Mouse (Mus musculus): Measurements from ENCODE around the gene Slc13a2. TPM values are rescaled to one million over a fixed set of nuclear protein-coding genes. Genes with fewer than 3 reads are reported as not detected.

Slc13a2 gene
- polyA plus RNA-seq, 2 experiments from 2014 or later: not detected

- ATAC-seq: no peak
These were observed 72.3 kb downstream of the Slc13a2 start for GRCm38 (mm10) chr11:78349441-78350358.

- no peak for ATAC-seq
These were observed 73.5 kb downstream of the Slc13a2 start for GRCm38 (mm10) chr11:78348474-78348873.

- no peak for ATAC-seq
These were observed 74.1 kb downstream of the Slc13a2 start for GRCm38 (mm10) chr11:78347908-78348307.

Other genes starting within 250 kb of the Slc13a2 start
- gene Nek8, start 245.5 kb downstream of the Slc13a2 start, polyA plus RNA-seq (2017; shearing (Covaris generic)): 10 to 100 TPM in 1 of 2 experiments, 1 to 10 TPM in 1; 9.4 to 13.2 TPM
- gene Tlcd1, start 245.5 kb downstream of the Slc13a2 start, polyA plus RNA-seq (2017; shearing (Covaris generic)): 1 to 10 TPM; 2.3 to 4.3 TPM
- gene Rpl23a, start 238.6 kb downstream of the Slc13a2 start, polyA plus RNA-seq (2017; shearing (Covaris generic)): 1,000 to 10,000 TPM; 3,988 to 4,036 TPM
- gene Rab34, start 233.8 kb downstream of the Slc13a2 start, polyA plus RNA-seq (2017; shearing (Covaris generic)): not detected
- gene Proca1, start 228.8 kb downstream of the Slc13a2 start, polyA plus RNA-seq (2017; shearing (Covaris generic)): 1 to 10 TPM in 1 of 2 experiments, under 1 TPM in 1; 0.49 to 2.5 TPM
- gene Sdf2, start 176.5 kb downstream of the Slc13a2 start, polyA plus RNA-seq (2017; shearing (Covaris generic)): 100 to 1,000 TPM; 102 to 108 TPM
- gene Supt6, start 176.2 kb downstream of the Slc13a2 start, polyA plus RNA-seq (2017; shearing (Covaris generic)): 10 to 100 TPM; 14.4 to 18.0 TPM
- gene 2610507B11Rik, start 160.5 kb downstream of the Slc13a2 start, polyA plus RNA-seq (2017; shearing (Covaris generic)): 10 to 100 TPM; 21.1 to 38.7 TPM
- gene BC030499, start 131.4 kb downstream of the Slc13a2 start, polyA plus RNA-seq (2017; shearing (Covaris generic)): 1 to 10 TPM in 1 of 2 experiments, under 1 TPM in 1; 0.65 to 1.2 TPM
- 1 to 10 TPM; 7.3 to 7.4 TPM for gene Spag5, start 120.7 kb downstream of the Slc13a2 start, polyA plus RNA-seq (2017; shearing (Covaris generic))
- 1 to 10 TPM; 5.6 to 8.6 TPM for gene Aldoc, start 99.2 kb downstream of the Slc13a2 start, polyA plus RNA-seq (2017; shearing (Covaris generic))
- 10 to 100 TPM; 43.6 to 66.6 TPM for gene Pigs, start 93.8 kb downstream of the Slc13a2 start, polyA plus RNA-seq (2017; shearing (Covaris generic))
- 10 to 100 TPM; 17.0 to 17.6 TPM for gene Unc119, start 78.7 kb downstream of the Slc13a2 start, polyA plus RNA-seq (2017; shearing (Covaris generic))
- not detected for gene Foxn1, start 35.7 kb downstream of the Slc13a2 start, polyA plus RNA-seq (2017; shearing (Covaris generic))
- gene Slc46a1, start 43.5 kb upstream of the Slc13a2 start, polyA plus RNA-seq (2017; shearing (Covaris generic)): 1 to 10 TPM; 1.0 to 1.4 TPM
- 1 to 10 TPM; 1.0 to 1.7 TPM for gene Sarm1, start 75.5 kb upstream of the Slc13a2 start, polyA plus RNA-seq (2017; shearing (Covaris generic))
- gene Vtn, start 76.9 kb upstream of the Slc13a2 start, polyA plus RNA-seq (2017; shearing (Covaris generic)): not detected
- gene Sebox, start 81.2 kb upstream of the Slc13a2 start, polyA plus RNA-seq (2017; shearing (Covaris generic)): not detected
- gene Tmem199, start 90.0 kb upstream of the Slc13a2 start, polyA plus RNA-seq (2017; shearing (Covaris generic)): 10 to 100 TPM; 47.9 to 58.6 TPM
- gene Poldip2, start 90.0 kb upstream of the Slc13a2 start, polyA plus RNA-seq (2017; shearing (Covaris generic)): 10 to 100 TPM; 11.2 to 12.9 TPM
- gene Tnfaip1, start 114.1 kb upstream of the Slc13a2 start, polyA plus RNA-seq (2017; shearing (Covaris generic)): 10 to 100 TPM; 12.1 to 14.6 TPM
- 100 to 1,000 TPM; 114 to 134 TPM for gene Ift20, start 114.1 kb upstream of the Slc13a2 start, polyA plus RNA-seq (2017; shearing (Covaris generic))
- 10 to 100 TPM; 23.3 to 28.4 TPM for gene Tmem97, start 128.6 kb upstream of the Slc13a2 start, polyA plus RNA-seq (2017; shearing (Covaris generic))

Data from activated CD4-positive, CD25-positive, alpha-beta regulatory T cell, adult 4 months (primary cell).